Mouse (Mus musculus) lung, postnatal 36 days (tissue): Measurements from ENCODE around the gene Pfkfb1.

ENCODE experiments used
- DNase-seq: peaks from one replicate; pipeline ENCODE4 v3.0.0; 2022; ENCODE audit warnings: mixed read lengths

The Pfkfb1 gene

GRCm38 (mm10) chrX:150588023-150588764 lies at the start of gene Pfkfb1:
Pfkfb1 (plus strand) TSS chrX:150588229.
- DNase-seq: peak; percentile 89

GRCm38 (mm10) chrX:150540111-150540510 lies 47.9 kb upstream of the Pfkfb1 start:
- DNase-seq: no peak

- no peak for DNase-seq
These were observed 46.3 kb upstream of the Pfkfb1 start for GRCm38 (mm10) chrX:150541684-150542083.

- no peak for DNase-seq
These were observed 40.8 kb upstream of the Pfkfb1 start, which contains the start of gene Alas2 for GRCm38 (mm10) chrX:150547239-150547638. Alas2 (plus strand) TSS chrX:150547375.

- DNase-seq: no peak
These were observed 38.4 kb upstream of the Pfkfb1 start for GRCm38 (mm10) chrX:150549639-150550038.

- no peak for DNase-seq
These were observed 36.0 kb upstream of the Pfkfb1 start for GRCm38 (mm10) chrX:150551986-150552385.

- no peak for DNase-seq
These were observed 34.0 kb upstream of the Pfkfb1 start for GRCm38 (mm10) chrX:150554032-150554431.

- DNase-seq: no peak
These were observed 23.2 kb upstream of the Pfkfb1 start for GRCm38 (mm10) chrX:150564644-150565357.

GRCm38 (mm10) chrX:150581921-150582320 lies 6.1 kb upstream of the Pfkfb1 start:
- no peak for DNase-seq

GRCm38 (mm10) chrX:150585116-150585515 lies 2.9 kb upstream of the Pfkfb1 start:
- DNase-seq: no peak

GRCm38 (mm10) chrX:150589696-150590095 lies 1.7 kb downstream of the Pfkfb1 start, which contains the start of gene Apex2:
Apex2 (minus strand) TSS chrX:150589868.
- peak; percentile 4 for DNase-seq

- DNase-seq: no peak
These were observed 5.4 kb downstream of the Pfkfb1 start for GRCm38 (mm10) chrX:150593266-150594035.

- DNase-seq: no peak
These were observed 6.1 kb downstream of the Pfkfb1 start for GRCm38 (mm10) chrX:150594176-150594575.

GRCm38 (mm10) chrX:150595016-150595760 lies 7.2 kb downstream of the Pfkfb1 start:
- no peak for DNase-seq

GRCm38 (mm10) chrX:150598882-150599281 lies 10.9 kb downstream of the Pfkfb1 start:
- no peak for DNase-seq

- DNase-seq: no peak
These were observed 48.4 kb downstream of the Pfkfb1 start for GRCm38 (mm10) chrX:150636421-150636820.

GRCm38 (mm10) chrX:150656122-150656907 lies 68.3 kb downstream of the Pfkfb1 start:
- DNase-seq: no peak

- DNase-seq: no peak
These were observed 69.1 kb downstream of the Pfkfb1 start, which contains the start of gene Tro for GRCm38 (mm10) chrX:150656908-150657796. Tro (minus strand) TSS chrX:150657583.

- DNase-seq: no peak
These were observed 69.7 kb downstream of the Pfkfb1 start for GRCm38 (mm10) chrX:150657797-150658118.

- peak; percentile 53 for DNase-seq
These were observed 74.8 kb downstream of the Pfkfb1 start for GRCm38 (mm10) chrX:150662809-150663208.

- no peak for DNase-seq
These were observed 89.5 kb downstream of the Pfkfb1 start for GRCm38 (mm10) chrX:150677505-150677904.
